Comparison of ENCODE assay signal across 30 mouse cellular contexts in genomic region chr17:43485982-43486381, GRCm38 (mm10). TPM values are rescaled to one million over a fixed set of nuclear protein-coding genes. Genes with fewer than 3 reads are reported as not detected.
DNase-seq lines count a peak whose midpoint lies in the region; ATAC-seq lines count a peak whose summit lies in the region.
"Had no signal": no experiment of that assay in that cellular context is flagged by ENCODE, and none has a peak within 500 bp of the region (broad histone marks: within the 10 kb centered on the region; RNA-seq: fewer than 3 reads in every experiment).

No protein-coding gene starts in this region.

- peak; percentile 78 for ATAC-seq in intestine, embryonic 16.5 days
- ATAC-seq: forebrain, embryonic 15.5 days had no signal

- no peak overlapping the region for H3K27ac ChIP-seq in intestine, embryonic 16.5 days (ENCODE audit: low read length)
- H3K27ac ChIP-seq: embryonic facial prominence, embryonic 10.5 days; embryonic facial prominence, embryonic 13.5 days; forebrain, embryonic 12.5 days; forebrain, embryonic 15.5 days; heart, adult 2 months; heart, embryonic 10.5 days; heart, embryonic 13.5 days; hindbrain, embryonic 12.5 days; hindbrain, embryonic 15.5 days had no signal

- 0 out of 2 replicates have a peak, but pooled peaks cover 2% of the 10 kb centered on the region for H3K4me1 ChIP-seq in intestine, embryonic 16.5 days (ENCODE audit: control insufficient read depth, insufficient read depth, low read length)
- H3K4me1 ChIP-seq: embryonic facial prominence, embryonic 10.5 days; embryonic facial prominence, embryonic 13.5 days; forebrain, embryonic 12.5 days; forebrain, embryonic 15.5 days; heart, embryonic 10.5 days; heart, embryonic 13.5 days; hindbrain, embryonic 12.5 days; hindbrain, embryonic 15.5 days had no signal

- DNase-seq in kidney, adult 18-20 months = peak; percentile 18
- no peak for DNase-seq in kidney, postnatal 36 days
- DNase-seq in kidney, adult 9 months = peak; percentile 47
- DNase-seq in kidney, adult 11 months = no peak
- DNase-seq in kidney, postnatal 14 days = peak; percentile 25
- DNase-seq in urinary bladder, postnatal 14 days (ENCODE audit: low spot score) = no peak
- DNase-seq: adrenal gland, adult 2 months; adrenal gland, postnatal 14 days; B cell, adult 2 months; cerebellum, adult 11-12 months; cerebellum, adult 8-10 months; cerebellum, postnatal 10 days; cerebellum, postnatal 36 days; embryo, embryonic 11 days; gastrocnemius, postnatal 25 days; heart, adult 2 months; heart, postnatal 14 days had no signal

- H3K9ac ChIP-seq in intestine, embryonic 16.5 days (ENCODE audit: low read depth, low read length) = no peak overlapping the region
- H3K9ac ChIP-seq: embryonic facial prominence, embryonic 13.5 days; forebrain, embryonic 12.5 days; forebrain, embryonic 15.5 days; heart, embryonic 13.5 days; hindbrain, embryonic 12.5 days; hindbrain, embryonic 15.5 days had no signal

- H3K27me3 ChIP-seq in intestine, embryonic 16.5 days (replicated peaks; ENCODE audit: control insufficient read depth, insufficient read depth, low read length) = no peaks in the 10 kb centered on the region
- H3K27me3 ChIP-seq: CH12.LX; embryonic facial prominence, embryonic 13.5 days; forebrain, embryonic 12.5 days; forebrain, embryonic 15.5 days; heart, embryonic 13.5 days; hindbrain, embryonic 12.5 days; hindbrain, embryonic 15.5 days had no signal

- no peaks in the 10 kb centered on the region for H3K36me3 ChIP-seq in intestine, embryonic 16.5 days (ENCODE audit: control insufficient read depth, insufficient read depth, low read length)
- H3K36me3 ChIP-seq: embryonic facial prominence, embryonic 10.5 days; embryonic facial prominence, embryonic 13.5 days; forebrain, embryonic 12.5 days; forebrain, embryonic 15.5 days; G1E; heart, embryonic 10.5 days; heart, embryonic 13.5 days; hindbrain, embryonic 12.5 days; hindbrain, embryonic 15.5 days had no signal

- 76% methylated on average over 3 of the region's 3 CpGs for WGBS in intestine, embryonic 16.5 days

- H3K4me3 ChIP-seq in intestine, embryonic 16.5 days (ENCODE audit: low read length) = no peak overlapping the region
- H3K4me3 ChIP-seq: embryonic facial prominence, embryonic 10.5 days; embryonic facial prominence, embryonic 13.5 days; erythroblast, embryonic 14.5 days; forebrain, embryonic 12.5 days; forebrain, embryonic 15.5 days; heart, adult 2 months; heart, embryonic 10.5 days; heart, embryonic 13.5 days; hindbrain, embryonic 12.5 days; hindbrain, embryonic 15.5 days had no signal

- H3K9me3 ChIP-seq in intestine, embryonic 16.5 days (ENCODE audit: control insufficient read depth, low read length) = no peaks in the 10 kb centered on the region
- H3K9me3 ChIP-seq: embryonic facial prominence, embryonic 10.5 days; embryonic facial prominence, embryonic 13.5 days; forebrain, embryonic 12.5 days; forebrain, embryonic 15.5 days; heart, embryonic 10.5 days; heart, embryonic 13.5 days; hindbrain, embryonic 12.5 days; hindbrain, embryonic 15.5 days had no signal

- H3K4me2 ChIP-seq in intestine, embryonic 16.5 days (ENCODE audit: low read depth, low read length) = no peak overlapping the region
- H3K4me2 ChIP-seq: embryonic facial prominence, embryonic 13.5 days; forebrain, embryonic 12.5 days; forebrain, embryonic 15.5 days; heart, embryonic 13.5 days; hindbrain, embryonic 12.5 days; hindbrain, embryonic 15.5 days had no signal

RNA-seq across cellular contexts. Expression of gene Mep1a, which starts 16.6 kb away (rescaled TPM):
- 51.0 and 64.1 TPM in 2 replicates for polyA plus RNA-seq in intestine, embryonic 16.5 days (2015; fragmentation: Nextera tagmentation; extraction: Ambion mirVana)
- polyA plus RNA-seq: adrenal gland, adult 2 months; embryonic facial prominence, embryonic 10.5 days; erythroblast, embryonic 14.5 days; forebrain, embryonic 12.5 days; forebrain, embryonic 15.5 days; G1E; heart, adult 2 months; heart, embryonic 10.5 days; heart, embryonic 13.5 days; hindbrain, embryonic 12.5 days had no signal

RNA-seq across cellular contexts. Expression of gene Ankrd66, which starts 57.5 kb away (rescaled TPM):
- 0.21 TPM in 1 of 2 replicates, not detected in the other for polyA plus RNA-seq in intestine, embryonic 16.5 days (2015; fragmentation: Nextera tagmentation; extraction: Ambion mirVana)
- polyA plus RNA-seq: adrenal gland, adult 2 months; embryonic facial prominence, embryonic 13.5 days; erythroblast, embryonic 14.5 days; forebrain, embryonic 12.5 days; G1E; heart, embryonic 13.5 days; heart, embryonic 16.5 days had no signal

Comparison
In these comparisons a context has a peak if more than half of its experiments do, and no peak if none do; other contexts are left out.
1. DNase-seq: peak in kidney, adult 18-20 months (single experiment), kidney, adult 9 months (single experiment) and kidney, postnatal 14 days (single experiment); none in kidney, postnatal 36 days (0 of 2), kidney, adult 11 months (single experiment) and urinary bladder, postnatal 14 days (single experiment).